Mouse (Mus musculus): ENCODE data around the gene Vamp8.

Vamp8 gene

DNA sequence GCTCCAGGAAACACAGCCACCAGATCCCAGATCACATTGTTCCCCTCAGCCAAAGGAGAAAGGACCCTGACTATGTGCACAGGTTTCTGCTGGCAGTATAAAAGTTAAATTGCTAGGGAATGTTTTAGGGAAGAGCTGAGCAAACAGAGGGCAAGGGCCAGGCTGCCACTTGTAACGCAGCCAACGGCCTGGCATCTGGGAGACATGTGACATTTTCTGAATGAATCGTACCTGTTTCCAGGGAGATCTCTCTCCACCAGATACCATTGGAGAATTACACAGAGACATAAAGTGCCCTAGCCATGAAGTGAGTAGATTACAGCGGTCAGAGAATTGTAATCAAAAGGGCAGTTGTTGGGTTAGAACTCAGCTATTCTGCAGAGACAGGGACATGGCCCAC is 17.3 kb downstream of the Vamp8 start:
- no peak for DNase-seq (ENCODE audit: low read depth)

- DNase-seq (ENCODE audit: low read depth), result no peak
Observed at GRCm38 (mm10) chr6:72371571-72371970, 18.9 kb downstream of the Vamp8 start.

GRCm38 (mm10) chr6:72371147-72371546 is 19.4 kb downstream of the Vamp8 start:
- no peak for DNase-seq (ENCODE audit: low read depth)

DNA sequence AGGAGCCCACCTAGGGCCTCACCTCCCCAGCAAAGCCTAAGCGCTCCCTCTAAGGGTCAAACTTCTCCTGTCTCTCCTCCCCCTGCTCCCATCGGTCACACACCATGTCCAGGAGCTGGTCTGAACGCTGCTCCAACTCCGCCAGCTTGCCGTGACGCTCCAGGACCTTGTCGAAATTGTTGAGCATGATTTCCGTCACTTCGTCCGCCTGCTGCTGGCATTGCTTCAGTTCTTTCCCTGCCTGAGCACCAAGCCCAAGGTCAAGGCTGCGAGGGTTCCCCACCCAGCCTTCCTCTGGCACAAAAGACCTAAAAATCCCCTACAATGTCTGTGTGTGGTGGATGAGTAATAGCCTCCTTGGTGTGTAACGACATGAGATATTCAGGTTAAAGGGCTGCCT is 20.4 kb downstream of the Vamp8 start:
- no peak for DNase-seq (ENCODE audit: low read depth)

- no peak for DNase-seq (ENCODE audit: low read depth)
Observed at GRCm38 (mm10) chr6:72369557-72369956, 20.9 kb downstream of the Vamp8 start.

GRCm38 (mm10) chr6:72367460-72367974 is 23.0 kb downstream of the Vamp8 start:
- DNase-seq (ENCODE audit: low read depth), result no peak

DNA sequence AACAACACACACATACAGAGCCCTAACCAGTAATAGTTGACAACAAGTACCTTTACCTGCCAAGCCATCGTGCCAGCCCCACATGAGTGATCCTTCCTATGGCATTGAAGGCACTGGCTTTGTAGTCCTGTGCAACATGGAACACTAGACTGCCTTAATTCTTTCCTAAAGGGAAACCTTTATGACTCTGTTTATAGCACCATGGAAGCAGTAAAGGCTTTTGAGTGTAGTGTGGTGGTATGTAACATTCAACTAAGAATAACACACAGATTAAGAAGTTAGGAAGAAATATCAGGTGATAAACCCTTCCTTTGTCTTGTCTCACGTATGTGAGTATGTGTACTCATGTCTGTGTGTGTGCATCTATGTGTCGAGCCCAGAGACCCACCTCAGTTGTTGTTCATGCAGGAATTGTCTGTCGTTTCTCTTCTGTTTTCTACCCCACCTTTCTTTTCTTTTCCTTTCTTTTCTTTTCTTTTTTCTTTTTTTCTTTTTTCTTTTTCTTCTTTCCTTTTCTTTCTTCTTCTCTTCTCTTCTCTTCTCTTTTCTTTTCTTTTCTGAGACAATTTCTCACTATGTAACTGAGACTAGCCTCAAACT is 23.6 kb downstream of the Vamp8 start, which contains the start of gene Rnf181:
Rnf181 (minus strand) TSS at position 113 of the 600 bp plus-strand sequence.
- no peak for DNase-seq (ENCODE audit: low read depth)

DNA sequence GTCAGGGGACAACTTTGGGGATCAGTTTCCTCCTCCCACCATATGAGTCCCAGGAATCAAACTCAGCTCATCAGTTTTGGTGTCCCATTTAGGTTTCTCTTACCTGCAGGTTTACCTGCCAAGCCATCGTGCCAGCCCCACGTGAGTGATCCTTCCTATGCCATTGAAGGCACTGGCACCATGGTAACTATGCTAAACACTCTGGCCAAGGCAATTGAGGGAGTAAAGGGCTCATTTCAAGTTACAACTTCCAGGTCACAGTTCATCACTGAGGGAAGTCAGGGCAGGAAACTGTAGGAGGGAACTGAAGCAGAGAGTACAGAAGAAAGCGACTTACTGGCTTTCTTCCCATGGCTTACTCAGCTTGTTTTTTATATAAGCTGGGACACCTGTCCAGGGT is 24.2 kb downstream of the Vamp8 start:
- DNase-seq (ENCODE audit: low read depth), result no peak

DNA sequence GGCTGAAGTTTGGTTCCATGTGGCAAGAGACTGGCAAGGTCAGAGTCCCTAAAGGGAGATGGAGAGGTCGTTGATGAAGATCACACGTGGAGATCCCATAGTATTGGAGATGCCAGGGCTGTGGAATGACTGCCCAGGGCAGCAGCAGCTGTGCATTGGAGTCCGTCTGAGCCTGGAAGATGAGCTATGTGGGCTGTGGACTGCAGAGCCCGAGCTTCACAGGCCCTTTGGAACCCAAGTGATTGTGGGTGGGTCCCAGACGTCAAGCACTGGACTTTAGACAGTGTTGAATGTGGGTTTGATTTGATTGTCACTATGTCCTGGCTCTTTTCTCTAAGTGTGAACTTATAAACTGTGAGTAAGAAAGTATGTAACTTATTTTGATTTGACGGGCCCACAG is 25.5 kb downstream of the Vamp8 start:
- no peak for DNase-seq (ENCODE audit: low read depth)

DNA sequence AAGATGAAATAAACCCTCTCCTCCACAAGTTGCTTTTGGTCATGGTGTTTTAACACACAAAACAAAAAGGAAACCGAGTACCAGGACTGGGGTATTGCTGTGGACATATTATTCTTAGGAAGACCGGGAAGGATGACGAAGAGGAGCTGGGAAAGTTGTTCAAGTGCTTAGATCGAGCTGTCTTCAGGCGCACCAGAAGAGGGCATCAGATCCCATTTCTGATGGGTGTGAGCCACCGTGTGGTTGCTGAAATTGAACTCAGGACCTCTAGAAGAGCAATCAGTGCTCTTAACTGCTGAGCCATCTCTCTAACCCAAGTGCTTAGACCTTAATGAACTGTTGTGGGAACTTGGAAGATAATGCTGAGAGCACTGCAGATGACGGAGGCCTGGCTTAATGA is 26.5 kb downstream of the Vamp8 start:
- no peak for DNase-seq (ENCODE audit: low read depth)

DNA sequence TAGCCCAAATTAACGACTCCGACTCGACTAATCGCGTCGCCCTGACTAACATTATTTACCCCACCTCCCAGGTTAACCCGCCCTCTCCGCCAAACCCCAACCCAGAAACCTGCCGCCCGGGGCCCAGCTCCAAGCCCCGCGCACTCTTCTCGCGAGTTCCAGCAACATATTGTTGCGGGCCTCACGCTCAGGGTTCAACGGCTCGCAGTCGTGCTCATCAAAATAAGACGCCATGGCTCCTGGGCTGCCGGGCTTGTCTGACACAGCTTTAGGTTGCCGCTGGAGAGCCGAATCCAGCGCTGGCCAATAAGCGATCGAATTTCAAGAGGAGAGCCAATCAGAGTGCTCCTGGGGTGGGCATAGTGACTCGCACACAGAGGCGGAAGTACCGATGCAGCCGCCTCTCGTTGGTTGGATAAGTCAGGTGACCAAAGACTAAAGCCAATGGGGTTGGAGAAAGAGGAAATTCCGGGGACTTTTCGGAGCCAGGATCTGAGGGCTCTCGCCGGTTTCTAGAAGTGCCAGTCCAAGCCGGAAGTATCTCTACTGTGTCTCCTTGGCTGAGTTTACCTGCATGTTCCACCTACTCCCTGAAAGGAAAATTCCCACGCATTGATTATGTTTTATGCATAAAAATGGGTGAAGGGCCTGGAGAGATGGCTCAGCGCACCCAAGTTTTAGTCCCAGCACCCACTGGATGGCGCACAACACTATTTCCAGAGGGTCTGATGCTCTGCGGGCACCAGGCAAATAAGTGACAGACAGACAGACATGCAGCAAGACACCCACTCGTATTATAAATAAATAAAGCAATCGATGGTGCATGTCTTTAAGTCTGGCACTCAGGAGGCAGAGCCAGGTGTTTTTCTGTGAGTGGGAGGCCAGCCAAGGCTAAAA is 28.1 kb downstream of the Vamp8 start:
- peak; percentile 94 for DNase-seq (ENCODE audit: low read depth)

DNA sequence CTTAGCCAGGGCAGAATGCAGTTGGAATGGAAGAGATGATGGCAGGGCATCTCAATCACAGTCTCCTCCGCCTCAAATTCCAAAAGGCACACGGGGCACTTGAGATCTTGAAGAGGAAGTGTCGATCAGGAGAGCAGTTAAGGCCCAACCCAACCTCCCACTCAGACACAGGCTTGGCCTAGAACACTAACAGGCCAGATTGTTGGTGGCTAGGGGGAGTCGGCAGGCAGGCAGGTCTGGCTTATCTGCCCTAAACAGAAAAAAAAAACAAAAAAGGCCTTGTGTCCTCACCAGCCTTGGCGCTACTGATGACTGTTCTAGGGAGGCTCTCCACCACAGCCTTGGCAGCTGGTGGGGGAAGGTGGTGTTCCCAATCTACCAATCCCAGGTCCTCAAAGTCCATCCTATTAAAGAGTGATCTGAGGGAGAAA is 29.4 kb downstream of the Vamp8 start:
- no peak for DNase-seq (ENCODE audit: low read depth)

DNA sequence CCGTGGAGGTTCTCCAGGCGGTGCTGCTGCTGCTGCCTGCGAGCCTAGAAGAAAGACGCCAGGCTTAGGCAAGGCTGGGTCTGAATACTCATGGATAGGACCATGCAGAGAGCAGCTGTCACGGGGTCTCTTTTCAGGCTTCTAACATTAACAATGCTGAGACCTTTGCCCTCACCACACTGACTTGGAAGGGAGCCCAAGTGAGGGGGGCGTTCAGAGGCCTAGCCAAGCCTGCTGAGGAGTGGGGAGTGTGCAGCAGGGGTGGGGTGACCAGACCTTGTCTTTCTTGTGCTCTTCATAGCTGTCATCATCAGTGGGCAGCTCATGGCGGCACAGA is 29.9 kb downstream of the Vamp8 start:
- DNase-seq (ENCODE audit: low read depth), result no peak

- no peak for DNase-seq (ENCODE audit: low read depth)
Observed at GRCm38 (mm10) chr6:72359891-72360598, 30.5 kb downstream of the Vamp8 start.

DNA sequence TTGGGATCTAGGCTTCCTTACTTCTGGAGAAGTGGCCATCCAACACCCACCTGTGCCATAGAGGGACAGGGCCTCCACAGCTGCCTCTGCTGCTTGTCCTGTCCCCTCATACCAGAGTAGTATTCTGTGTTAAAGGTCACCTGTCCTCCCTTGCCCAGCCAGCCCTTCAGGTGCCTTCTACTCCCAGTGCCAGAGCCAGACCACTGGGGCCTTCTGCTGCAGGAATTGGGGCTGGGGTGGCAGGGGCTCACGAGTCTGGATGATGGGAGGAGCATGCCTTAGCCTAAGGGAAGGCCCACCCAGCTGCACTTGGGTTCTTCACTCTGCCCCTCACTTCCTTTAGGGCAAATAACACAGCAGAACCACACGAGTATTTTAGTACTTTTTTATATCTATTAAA is 31.2 kb downstream of the Vamp8 start:
- no peak for DNase-seq (ENCODE audit: low read depth)

- no peak for DNase-seq (ENCODE audit: low read depth)
Observed at GRCm38 (mm10) chr6:72358086-72358764, 32.3 kb downstream of the Vamp8 start.

DNA sequence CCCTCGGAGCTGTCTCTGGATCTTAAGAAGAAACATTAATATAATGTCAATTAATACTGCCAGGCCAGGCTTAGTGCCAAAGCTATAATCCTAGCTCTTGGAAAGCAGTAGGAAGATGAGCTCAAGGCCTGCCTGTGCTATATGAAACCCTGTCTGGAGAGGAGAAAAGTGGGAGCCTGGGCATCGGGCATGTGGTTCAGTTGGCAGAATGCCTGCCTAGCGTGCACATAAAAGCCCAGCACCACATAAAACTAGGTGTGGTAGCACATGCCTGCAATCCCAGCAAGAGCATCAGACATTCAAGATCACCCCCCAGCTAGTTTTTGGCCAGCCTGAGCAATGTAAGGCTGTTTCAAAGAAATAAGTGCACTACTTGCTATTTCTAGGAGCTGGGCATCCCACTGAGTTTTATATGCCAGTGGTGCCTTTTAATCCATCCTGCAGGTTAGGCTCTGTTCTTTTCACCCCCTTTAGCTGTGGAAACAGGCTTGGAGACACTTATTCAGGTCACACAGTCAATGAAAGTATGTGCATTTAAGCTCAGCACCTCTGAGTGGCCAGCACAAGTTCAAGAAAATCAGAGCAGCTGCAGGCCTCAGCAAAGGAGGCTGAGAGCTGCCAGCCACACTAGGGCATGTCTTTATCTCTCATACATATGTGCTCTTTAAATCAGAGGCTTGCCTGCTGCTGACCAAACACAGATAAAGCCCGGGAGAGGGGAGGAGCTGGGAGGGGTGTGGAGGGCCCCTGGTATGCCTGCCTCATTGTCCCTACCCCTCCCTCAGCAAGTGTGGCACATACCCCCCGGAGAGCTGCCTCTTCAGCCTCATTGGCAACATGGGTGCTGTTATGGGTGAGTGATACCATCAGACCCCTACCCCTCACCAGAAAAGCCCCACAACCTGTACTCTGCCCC is 33.1 kb downstream of the Vamp8 start:
- no peak for DNase-seq (ENCODE audit: low read depth)

GRCm38 (mm10) chr6:72356001-72356532 is 34.4 kb downstream of the Vamp8 start:
- no peak for DNase-seq (ENCODE audit: low read depth)

DNA sequence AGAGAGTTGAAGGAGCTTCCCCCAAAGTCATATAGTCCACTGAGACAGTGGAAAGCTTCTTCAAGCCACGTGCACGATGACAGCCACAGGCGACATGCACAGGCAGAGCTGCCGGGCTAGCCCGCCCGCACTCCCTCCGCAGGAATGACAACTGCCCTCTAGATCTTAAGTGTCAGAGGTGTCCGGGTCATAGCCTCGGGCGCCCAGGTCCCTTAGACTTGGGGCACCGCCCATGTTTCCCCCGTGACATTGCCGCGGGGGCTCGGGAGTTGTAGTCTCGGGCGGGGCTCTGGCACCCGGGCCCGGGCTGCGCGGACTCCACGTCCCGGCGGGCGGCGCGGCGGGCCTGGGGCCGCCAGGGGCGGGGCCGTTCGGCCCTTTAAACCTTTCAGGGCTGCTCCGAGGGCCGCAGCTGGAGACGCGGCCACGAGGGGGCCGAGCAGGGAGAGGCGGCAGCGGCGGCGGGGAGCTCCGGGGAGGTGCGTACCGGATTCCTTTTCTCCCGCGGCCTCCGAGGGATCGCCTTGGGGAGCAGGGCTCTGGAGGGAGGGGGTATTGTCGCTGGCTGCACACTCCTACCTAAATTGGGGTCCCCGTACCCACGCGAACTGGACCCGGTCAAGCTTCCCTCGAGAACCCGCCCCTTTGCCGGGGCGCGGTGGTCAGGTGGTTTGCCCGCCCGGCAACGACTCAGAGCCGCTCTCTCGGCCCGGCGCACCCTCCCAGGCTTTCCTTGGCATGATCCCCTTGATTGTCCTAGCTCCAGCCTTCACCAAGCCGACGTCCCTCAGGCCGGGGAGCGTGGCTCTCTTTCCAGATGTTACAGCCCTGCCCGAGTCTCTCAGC is 35.2 kb downstream of the Vamp8 start, which contains the start of gene Tmem150a:
Tmem150a (plus strand) TSS at position 382 of the 846 bp plus-strand sequence.
- DNase-seq (ENCODE audit: low read depth), result no peak

GRCm38 (mm10) chr6:72354025-72354424 is 36.5 kb downstream of the Vamp8 start:
- no peak for DNase-seq (ENCODE audit: low read depth)

All from c-Kit-positive CD71-negative TER-119-negative erythroid progenitor cells, embryonic 14.5 days (primary cell).